Mouse (Mus musculus) liver, adult 2 months (tissue): Measurements from ENCODE around the gene Gucy2f. TPM values are rescaled to one million over a fixed set of nuclear protein-coding genes. Genes with fewer than 3 reads are reported as not detected.

Experiments
- DNase-seq: peaks from one replicate; pipeline ENCODE4 v3.0.0-alpha.2; 2011; ENCODE audit warnings: low read depth, low spot score; ENCODE audit errors: extremely low read depth
- H3K27ac ChIP-seq: fragments of 200-500 bp; replicated peaks from 2 replicates; pipeline ENCODE4 v1.5.1; 2012; ENCODE audit warnings: low read depth, mild to moderate bottlenecking, control low read depth, inconsistent platforms, low read length; ENCODE audit not compliant: insufficient read depth
- H3K27me3 ChIP-seq: fragments of 200-500 bp; 2 replicates; pipeline ENCODE4 v1.6.1; 2012; ENCODE audit warnings: mild to moderate bottlenecking, moderate library complexity, low read length, inconsistent platforms; ENCODE audit not compliant: control insufficient read depth, insufficient read depth
- H3K36me3 ChIP-seq: fragments of 200-500 bp; 2 replicates; pipeline ENCODE4 v1.6.1; 2012; ENCODE audit warnings: low read length, inconsistent platforms; ENCODE audit not compliant: control insufficient read depth, insufficient read depth
- H3K4me1 ChIP-seq: fragments of 200-500 bp; 2 replicates; pipeline ENCODE4 v1.6.1; 2011; ENCODE audit warnings: low read length; ENCODE audit not compliant: control insufficient read depth, insufficient read depth
- H3K4me3 ChIP-seq: fragments of 200-500 bp; 2 replicates; pipeline ENCODE4 v1.5.1; 2011; ENCODE audit warnings: low read depth, mild to moderate bottlenecking, control low read depth, low read length, moderate library complexity; ENCODE audit not compliant: insufficient read depth
- H3K79me2 ChIP-seq: fragments of 200-500 bp; 2 replicates; pipeline ENCODE4 v1.6.1; 2012; ENCODE audit warnings: inconsistent platforms, mild to moderate bottlenecking, low read length, moderate library complexity; ENCODE audit not compliant: control insufficient read depth, insufficient read depth
- H3K9ac ChIP-seq: fragments of 200-500 bp; 2 replicates; pipeline ENCODE4 v1.6.1; 2012; ENCODE audit warnings: low read depth, mild to moderate bottlenecking, control low read depth, inconsistent platforms, low read length
- CTCF ChIP-seq: fragments of 200-500 bp; IDR thresholded peaks from 2 replicates; pipeline ENCODE4 v1.5.1; 2011; ENCODE audit warnings: low read depth, low read length, control low read depth
- POLR2A ChIP-seq: fragments of 200-500 bp; IDR thresholded peaks from 2 replicates; pipeline ENCODE4 v1.6.1; 2011; ENCODE audit warnings: low read length, control low read depth; ENCODE audit not compliant: insufficient read depth; ENCODE audit errors: extremely low read depth
- WGBS: fragments of 180-500 bp; shearing (Covaris S2); methylation state at CpG from one replicate; pipeline ENCODE4 v1.1.7; 2018; 5-methylcytosine and 5-hydroxymethylcytosine counted together
- polyA plus RNA-seq: library from polyadenylated mRNA; depleted of rRNA; stranded (reverse); fragments of >200 nt; gene quantifications from 2 replicates; pipeline ENCODE4 v1.2.3, GENCODE M21; 2012; rRNA removed
- total RNA-seq: library from RNA; depleted of rRNA; stranded (reverse); fragments of >200 nt; gene quantifications from 2 replicates; pipeline ENCODE4 v1.2.3, GENCODE M21; 2014; rRNA removed

The Gucy2f gene
- total and polyA plus RNA-seq, 2 experiments: not detected

GRCm38 (mm10) chrX:142095579-142095978, 101.2 kb downstream of the Gucy2f start:
- Histone ChIP-seq H3K27me3 (no peaks in the 10 kb centered on the region), H3K4me1 (no peaks in the 10 kb centered on the region), H3K4me3 (no peak overlapping the region), H3K27ac (no peak overlapping the region), H3K9ac (no peak overlapping the region), H3K79me2 (no peaks in the 10 kb centered on the region), H3K36me3 (no peaks in the 10 kb centered on the region)
- DNase-seq: no peak
- 81% methylated on average over 5 of the region's 5 CpGs for WGBS
- TF ChIP-seq CTCF (no peak), POLR2A (no peak)

DNA sequence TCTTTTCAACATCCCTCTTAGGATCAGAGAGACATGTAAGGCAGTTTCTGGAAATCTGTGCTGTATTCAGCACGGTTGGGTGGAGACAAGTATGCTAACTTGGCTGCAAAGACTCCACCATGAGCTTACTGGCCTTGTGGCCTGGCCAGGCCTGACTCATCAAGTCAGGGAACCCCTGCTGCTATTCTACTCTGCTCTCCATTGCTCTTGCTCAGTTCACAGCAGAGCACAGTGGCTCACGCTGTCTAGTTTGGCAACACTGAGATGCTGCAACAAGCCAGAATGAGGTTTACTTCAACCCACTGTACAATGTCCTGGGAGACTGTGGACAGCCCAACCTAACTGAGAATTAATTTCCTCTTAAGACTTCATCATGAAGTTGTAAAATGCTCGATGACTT, 134.1 kb downstream of the Gucy2f start:
- no peak overlapping the region for H3K9ac ChIP-seq
- no peaks in the 10 kb centered on the region for H3K27me3 ChIP-seq
- H3K4me1 ChIP-seq: no peaks in the 10 kb centered on the region
- no peak overlapping the region for H3K4me3 ChIP-seq
- H3K27ac ChIP-seq: no peak overlapping the region
- no peaks in the 10 kb centered on the region for H3K79me2 ChIP-seq
- WGBS: 72% methylated on average over 3 of the region's 3 CpGs
- TF ChIP-seq CTCF: no peak
- no peak for TF ChIP-seq POLR2A
- no peaks in the 10 kb centered on the region for H3K36me3 ChIP-seq
- no peak for DNase-seq

Other genes starting within 250 kb of the Gucy2f start
- gene Nxt2, start 29.8 kb upstream of the Gucy2f start, total RNA-seq: 29.0 and 31.9 TPM in 2 replicates
- gene Nxt2, start 29.8 kb upstream of the Gucy2f start, polyA plus RNA-seq: 4.4 and 6.1 TPM in 2 replicates
- not detected in 2 replicates for gene Kcne1l, start 109.4 kb upstream of the Gucy2f start, total RNA-seq
- 0.11 TPM in 1 of 2 replicates, not detected in the other for gene Kcne1l, start 109.4 kb upstream of the Gucy2f start, polyA plus RNA-seq
- gene Acsl4, start 193.6 kb upstream of the Gucy2f start, total RNA-seq: 37.9 and 38.3 TPM in 2 replicates
- 4.2 and 6.0 TPM in 2 replicates for gene Acsl4, start 193.6 kb upstream of the Gucy2f start, polyA plus RNA-seq